Mouse (Mus musculus) limb, embryonic 12.5 days (tissue): ENCODE results near the gene Cs. TPM values are rescaled to one million over a fixed set of nuclear protein-coding genes. Genes with fewer than 3 reads are reported as not detected.

Source experiments
- ATAC-seq: fragments of 200-750 bp; cut with Nextera tagmentation; 2 replicates; pipeline ENCODE4 v1.8.0; 2017; ENCODE audit warnings: low read depth, moderate TSS enrichment; ENCODE audit not compliant: insufficient number of reproducible peaks, insufficient read depth, low FRiP score, low TSS enrichment
- H3K27ac ChIP-seq: fragments of 300-500 bp; sonication (generic); 2 replicates; pipeline ENCODE4 v1.5.1; 2016; ENCODE audit warnings: mild to moderate bottlenecking, moderate library complexity
- H3K27me3 ChIP-seq: fragments of 300-500 bp; sonication (generic); 2 replicates; pipeline ENCODE4 v1.6.1; 2016; ENCODE audit warnings: mild to moderate bottlenecking, moderate library complexity
- H3K36me3 ChIP-seq: fragments of 300-500 bp; sonication (generic); 2 replicates; pipeline ENCODE4 v1.6.1; 2016; ENCODE audit warnings: mild to moderate bottlenecking, moderate library complexity
- H3K4me1 ChIP-seq: fragments of 300-500 bp; sonication (generic); replicated peaks from 2 replicates; pipeline ENCODE4 v1.6.1; 2016
- H3K4me2 ChIP-seq: fragments of 300-500 bp; sonication (generic); 2 replicates; pipeline ENCODE4 v1.6.1; 2016; ENCODE audit warnings: mild to moderate bottlenecking, moderate library complexity
- H3K4me3 ChIP-seq: fragments of 300-500 bp; sonication (generic); replicated peaks from 2 replicates; pipeline ENCODE4 v1.5.1; 2016; ENCODE audit warnings: mild to moderate bottlenecking
- H3K9ac ChIP-seq: fragments of 300-500 bp; sonication (generic); replicated peaks from 2 replicates; pipeline ENCODE4 v1.6.1; 2016; ENCODE audit warnings: mild to moderate bottlenecking, moderate library complexity
- H3K9me3 ChIP-seq: fragments of 300-500 bp; sonication (generic); 2 replicates; pipeline ENCODE4 v1.6.1; 2016; ENCODE audit warnings: mild to moderate bottlenecking, moderate library complexity
- WGBS: fragments of 180-500 bp; shearing (Covaris S2); methylation state at CpG from one replicate; pipeline ENCODE4 v1.1.7; 2016; 5-methylcytosine and 5-hydroxymethylcytosine counted together
- polyA plus RNA-seq: library from polyadenylated mRNA; unstranded; fragments of >200 nt; fragmentation: Nextera tagmentation; extraction: Ambion mirVana; gene quantifications from 2 replicates; pipeline ENCODE4 v1.2.1, GENCODE M21; 2016

The Cs gene
- polyA plus RNA-seq, 1 experiment from 2014 or later: 178 TPM

- 83% methylated on average over 6 of the region's 6 CpGs for WGBS
- H3K9me3 ChIP-seq: no peaks in the 10 kb centered on the region
- no peak for ATAC-seq
- H3K27me3 ChIP-seq: no peaks in the 10 kb centered on the region
- H3K27ac ChIP-seq: no peak overlapping the region
- H3K36me3 ChIP-seq: peaks cover 100% of the 10 kb centered on the region
- H3K4me3 ChIP-seq: no peak overlapping the region
- H3K4me2 ChIP-seq: no peak overlapping the region
- H3K4me1 ChIP-seq: no peaks in the 10 kb centered on the region
- no peak overlapping the region for H3K9ac ChIP-seq
These were observed 54.3 kb downstream of the Cs start for GRCm38 (mm10) chr10:128391850-128392249.

GRCm38 (mm10) chr10:128396017-128396673 lies 58.6 kb downstream of the Cs start:
- H3K4me1 ChIP-seq: peaks cover 15% of the 10 kb centered on the region
- peaks cover 71% of the 10 kb centered on the region for H3K36me3 ChIP-seq
- no peak overlapping the region for H3K27ac ChIP-seq
- H3K9me3 ChIP-seq: no peaks in the 10 kb centered on the region
- H3K27me3 ChIP-seq: no peaks in the 10 kb centered on the region
- no peak for ATAC-seq
- H3K4me3 ChIP-seq: no peak overlapping the region
- H3K9ac ChIP-seq: no peak overlapping the region
- WGBS: 62% methylated on average over 11 of the region's 11 CpGs
- no peak overlapping the region for H3K4me2 ChIP-seq

DNA sequence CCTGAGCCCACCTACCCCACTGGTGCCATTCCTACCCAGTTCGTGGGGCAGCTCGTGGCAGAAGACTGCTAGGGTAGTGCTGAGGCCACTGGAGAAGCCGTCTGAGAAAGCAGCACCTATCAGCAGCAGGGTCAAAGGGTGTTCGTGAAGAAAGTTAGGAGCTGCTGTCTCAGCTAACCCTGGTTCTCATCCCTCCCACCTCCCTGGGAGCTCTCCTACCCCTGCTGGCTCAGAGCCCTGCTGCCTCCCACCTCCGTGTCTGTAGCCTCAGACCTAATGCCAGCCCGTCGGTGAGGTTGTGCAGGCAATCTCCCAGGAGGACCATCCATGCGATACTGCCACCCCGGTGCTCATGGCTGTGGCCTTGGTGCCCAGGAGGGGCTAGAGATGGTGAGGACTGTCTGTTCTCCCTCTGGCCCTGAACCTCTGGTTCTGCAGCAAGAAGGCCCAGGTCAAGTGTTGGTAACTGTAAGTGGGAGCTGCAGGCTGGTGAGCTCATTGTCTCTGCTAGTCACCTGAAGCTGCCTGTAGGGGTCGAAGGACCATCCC lies 59.3 kb downstream of the Cs start:
- WGBS: 73% methylated on average over 10 of the region's 10 CpGs
- no peak overlapping the region; the same call in 1 of the 2 replicates for H3K9ac ChIP-seq
- H3K27me3 ChIP-seq: no peaks in the 10 kb centered on the region
- H3K36me3 ChIP-seq: peaks cover 64% of the 10 kb centered on the region
- no peak overlapping the region for H3K4me3 ChIP-seq
- no peak overlapping the region for H3K4me2 ChIP-seq
- no peak for ATAC-seq
- peaks cover 16% of the 10 kb centered on the region for H3K4me1 ChIP-seq
- H3K27ac ChIP-seq: no peak overlapping the region
- H3K9me3 ChIP-seq: no peaks in the 10 kb centered on the region

GRCm38 (mm10) chr10:128397466-128397865 lies 59.9 kb downstream of the Cs start:
- peaks cover 58% of the 10 kb centered on the region for H3K36me3 ChIP-seq
- ATAC-seq: no peak
- H3K4me2 ChIP-seq: no peak overlapping the region
- H3K27me3 ChIP-seq: no peaks in the 10 kb centered on the region
- 71% methylated on average over 7 of the region's 7 CpGs for whole genome bisulfite sequencing
- no peaks in the 10 kb centered on the region for H3K9me3 ChIP-seq
- no peak overlapping the region for H3K4me3 ChIP-seq
- no peak overlapping the region for H3K27ac ChIP-seq
- H3K4me1 ChIP-seq: peaks cover 16% of the 10 kb centered on the region
- H3K9ac ChIP-seq: 0 out of 2 replicates have a peak overlapping the region, but pooled peaks have one; percentile 18

- no peak overlapping the region for H3K4me3 ChIP-seq
- H3K4me2 ChIP-seq: peak overlapping the region; percentile 2; the same call in 1 of the 2 replicates
- WGBS: 23% methylated on average over 5 of the region's 5 CpGs
- no peak overlapping the region for H3K9ac ChIP-seq
- H3K9me3 ChIP-seq: no peaks in the 10 kb centered on the region
- H3K27me3 ChIP-seq: no peaks in the 10 kb centered on the region
- H3K36me3 ChIP-seq: peaks cover 33% of the 10 kb centered on the region
- H3K27ac ChIP-seq: no peak overlapping the region
- peaks cover 16% of the 10 kb centered on the region for H3K4me1 ChIP-seq
- ATAC-seq: no peak
These were observed 62.8 kb downstream of the Cs start for GRCm38 (mm10) chr10:128400338-128400737.

DNA sequence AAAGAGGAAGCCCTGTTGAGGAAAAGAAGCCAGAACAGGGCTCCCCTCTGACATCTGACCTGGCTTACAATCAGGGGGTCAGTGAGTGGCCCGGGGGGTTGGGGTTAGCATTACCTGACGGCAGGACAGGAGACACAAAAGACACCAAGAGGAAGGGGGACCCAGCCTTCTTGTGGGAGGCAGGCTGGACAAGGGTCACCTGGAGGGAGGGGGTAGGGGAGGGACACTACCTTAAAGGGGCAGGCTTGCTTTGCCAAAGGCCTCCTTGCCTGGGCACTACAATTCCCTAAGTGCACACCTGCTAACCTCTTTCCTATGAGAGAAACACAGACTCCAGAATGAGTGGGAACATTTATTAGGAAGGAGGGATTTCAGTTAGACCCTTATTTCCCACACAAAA lies 63.5 kb downstream of the Cs start, which contains the start of gene Slc39a5:
Slc39a5 (minus strand) TSS at position 174 of the 400 bp plus-strand sequence.
- Histone ChIP-seq H3K4me3 (no peak within 1 kb of the TSS), H3K27me3 (no peaks in the 10 kb centered on the region), H3K4me2 (peak within 1 kb of the TSS; percentile 2; the same call in 1 of the 2 replicates), H3K9me3 (no peaks in the 10 kb centered on the region), H3K27ac (no peak within 1 kb of the TSS), H3K9ac (peak within 1 kb of the TSS; percentile 18; the same call in 1 of the 2 replicates), H3K36me3 (peaks cover 32% of the 10 kb centered on the region), H3K4me1 (peaks cover 16% of the 10 kb centered on the region)
- no peak for ATAC-seq
- 25% methylated on average over 2 of the region's 2 CpGs for WGBS

GRCm38 (mm10) chr10:128401638-128402037 lies 64.1 kb downstream of the Cs start:
- peaks cover 32% of the 10 kb centered on the region for H3K36me3 ChIP-seq

GRCm38 (mm10) chr10:128403931-128404330 lies 66.4 kb downstream of the Cs start:
- Histone ChIP-seq H3K9ac (no peak overlapping the region), H3K27ac (no peak overlapping the region), H3K4me1 (peaks cover 24% of the 10 kb centered on the region), H3K4me2 (no peak overlapping the region), H3K36me3 (peaks cover 32% of the 10 kb centered on the region), H3K4me3 (no peak overlapping the region), H3K9me3 (no peaks in the 10 kb centered on the region), H3K27me3 (no peaks in the 10 kb centered on the region)
- ATAC-seq: no peak
- WGBS: 86% methylated on average over 7 of the region's 7 CpGs

More at GRCm38 (mm10) chr10:128401638-128402037, 64.1 kb downstream of the Cs start:
- H3K27ac ChIP-seq: no peak overlapping the region
- ATAC-seq: no peak
- H3K27me3 ChIP-seq: no peaks in the 10 kb centered on the region
- 81% methylated on average over 9 of the region's 9 CpGs for WGBS
- H3K4me2 ChIP-seq: no peak overlapping the region
- H3K4me3 ChIP-seq: no peak overlapping the region
- no peak overlapping the region for H3K9ac ChIP-seq
- H3K4me1 ChIP-seq: peaks cover 16% of the 10 kb centered on the region
- no peaks in the 10 kb centered on the region for H3K9me3 ChIP-seq

DNA sequence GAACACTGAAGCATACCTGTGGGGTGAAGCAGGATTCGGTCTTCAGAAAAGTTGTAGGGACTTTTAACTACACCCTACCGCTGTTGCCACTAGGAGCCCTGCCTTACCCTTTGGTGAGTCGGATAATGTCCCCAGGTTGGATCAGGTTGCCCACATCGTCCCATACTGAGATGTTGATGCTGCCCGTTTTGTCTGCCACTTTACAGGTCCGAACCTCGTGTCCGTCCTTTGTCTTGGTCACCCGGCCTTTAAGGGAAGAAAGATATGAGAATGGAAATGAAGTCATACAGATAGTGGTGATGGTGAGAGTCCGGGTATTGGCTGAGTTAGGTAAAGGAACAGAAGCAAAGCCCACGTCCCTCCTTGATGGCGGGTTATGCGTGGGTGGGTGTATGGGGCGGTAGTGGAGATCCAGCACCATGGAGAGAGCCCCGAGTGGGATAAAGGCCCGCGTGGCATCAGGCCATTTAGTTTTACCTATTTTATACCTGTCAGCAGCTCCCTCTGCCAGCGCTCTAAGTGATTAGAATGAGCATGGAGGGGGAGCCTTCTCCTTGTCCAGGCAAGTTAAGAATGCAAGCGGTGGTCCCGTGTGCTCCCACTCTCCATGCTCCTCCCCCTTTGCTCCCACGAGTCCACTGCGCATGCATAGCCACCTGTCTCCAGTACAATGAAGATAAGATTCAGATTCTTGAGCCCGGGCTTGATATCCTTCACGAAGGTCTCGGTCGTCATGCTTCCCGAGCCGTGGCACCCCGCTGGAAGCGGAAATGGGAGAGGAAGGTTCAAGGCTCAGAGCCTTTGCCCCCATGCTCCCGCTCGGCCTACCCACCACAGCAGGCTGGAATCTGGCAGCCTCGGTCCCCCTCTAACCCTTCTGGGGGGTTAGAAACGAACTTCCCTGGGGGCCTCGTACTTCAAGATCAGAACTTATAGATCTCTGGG lies 71.3 kb downstream of the Cs start:
- H3K9ac ChIP-seq: peak overlapping the region; percentile 73
- H3K9me3 ChIP-seq: no peaks in the 10 kb centered on the region
- H3K4me1 ChIP-seq: peaks cover 35% of the 10 kb centered on the region
- WGBS: 20% methylated on average over 35 of the region's 35 CpGs
- no peaks in the 10 kb centered on the region for H3K27me3 ChIP-seq
- no peak for ATAC-seq
- peaks cover 36% of the 10 kb centered on the region for H3K36me3 ChIP-seq
- peak overlapping the region; percentile 82 for H3K27ac ChIP-seq
- peak overlapping the region; percentile 92 for H3K4me3 ChIP-seq
- peak overlapping the region; percentile 92 for H3K4me2 ChIP-seq

- Histone ChIP-seq H3K4me1 (peaks cover 35% of the 10 kb centered on the region), H3K4me2 (peak overlapping the region; percentile 95), H3K9ac (peak overlapping the region; percentile 81), H3K27me3 (no peaks in the 10 kb centered on the region), H3K9me3 (no peaks in the 10 kb centered on the region), H3K36me3 (peaks cover 44% of the 10 kb centered on the region), H3K4me3 (peak overlapping the region; percentile 92), H3K27ac (peak overlapping the region; percentile 94)
- peak; percentile 90 for ATAC-seq
- WGBS: 6% methylated on average over 36 of the region's 36 CpGs
These were observed 72.4 kb downstream of the Cs start for GRCm38 (mm10) chr10:128409692-128410559.
